Mouse (Mus musculus): ENCODE measurements at regions not wholly inside any gene's neighbourhood (a gene's known extent, or its start where the extent isn't known, plus 50 kb on each side); places are given as distances from the start of the nearest gene placed in this dataset.

GRCm38 (mm10) chr14:101327421-101327820 is 127.3 kb upstream of the Prr30 start:
- no peak for TF ChIP-seq POLR2A (IDR thresholded peaks at IDR 0.05; ENCODE audit: insufficient read depth, low read length)
- no peak for TF ChIP-seq EP300 (IDR thresholded peaks at IDR 0.05; ENCODE audit: insufficient read depth, low read depth, low read length)
- no peak for TF ChIP-seq CTCF (IDR thresholded peaks at IDR 0.05; ENCODE audit: low read depth, low read length)

Measured in ES-Bruce4 (cell line).